Mouse (Mus musculus) small intestine, adult 2 months (tissue): Measurements from ENCODE around the gene Gipc2.

Source experiments
- CTCF ChIP-seq: fragments of 200-500 bp; IDR thresholded peaks from 2 replicates; pipeline ENCODE4 v1.5.1; 2012; ENCODE audit warnings: low read depth, mild to moderate bottlenecking, control low read depth, inconsistent platforms, low read length, moderate library complexity, mixed read lengths; ENCODE audit not compliant: insufficient replicate concordance, insufficient read length; ENCODE audit errors: extremely low read depth
- POLR2A ChIP-seq: fragments of 200-500 bp; IDR thresholded peaks from 2 replicates; pipeline ENCODE4 v1.6.1; 2012; ENCODE audit warnings: low read depth, mild to moderate bottlenecking, control low read depth, inconsistent platforms, low read length, moderate library complexity

DNA sequence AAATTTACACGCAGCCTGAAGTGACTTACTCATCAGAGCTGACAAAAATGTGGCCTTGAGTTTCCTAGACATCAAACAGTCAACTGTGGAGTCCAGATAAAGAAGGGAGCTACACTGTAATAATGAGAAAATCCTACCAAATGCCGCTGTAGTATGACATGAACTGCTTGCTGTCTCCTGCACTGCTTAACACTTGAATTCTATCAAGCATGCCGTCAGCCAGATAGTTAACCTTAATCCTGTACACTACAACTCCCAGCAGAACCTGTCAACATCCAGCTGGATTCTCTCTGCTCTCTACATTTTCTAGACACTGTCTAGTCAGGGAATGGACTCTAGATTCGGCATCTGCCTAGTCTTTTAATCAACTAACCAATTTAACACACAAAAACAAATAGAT lies 23.3 kb upstream of the Gipc2 start:
- TF ChIP-seq CTCF (no peak), POLR2A (no peak)
